Mouse (Mus musculus) midbrain, embryonic 16.5 days (tissue): ENCODE data around the gene Tpx2. TPM values are rescaled to one million over a fixed set of nuclear protein-coding genes. Genes with fewer than 3 reads are reported as not detected.
A peak's percentile ranks its signal among the peaks of the same experiment; 100 is the strongest.

ENCODE experiments used
- ATAC-seq: fragments of 200-750 bp; cut with Nextera tagmentation; 2 replicates; pipeline ENCODE4 v1.8.0; 2017; ENCODE audit warnings: moderate TSS enrichment
- H3K27ac ChIP-seq: fragments of 300-500 bp; sonication (generic); 2 replicates; pipeline ENCODE4 v1.5.1; 2014; ENCODE audit warnings: mild to moderate bottlenecking, low read length, mixed read lengths
- H3K27me3 ChIP-seq: fragments of 300-500 bp; sonication (generic); 2 replicates; pipeline ENCODE4 v1.6.1; 2014; ENCODE audit warnings: low read depth, low read length, mixed read lengths; ENCODE audit not compliant: control insufficient read depth, insufficient read depth
- H3K36me3 ChIP-seq: fragments of 300-500 bp; sonication (generic); 2 replicates; pipeline ENCODE4 v1.6.1; 2014; ENCODE audit warnings: mild to moderate bottlenecking, low read length, moderate library complexity, mixed read lengths; ENCODE audit not compliant: control insufficient read depth, insufficient read depth
- H3K4me1 ChIP-seq: fragments of 300-500 bp; sonication (generic); 2 replicates; pipeline ENCODE4 v1.6.1; 2014; ENCODE audit warnings: mild to moderate bottlenecking, low read length, mixed read lengths; ENCODE audit not compliant: control insufficient read depth, insufficient read depth
- H3K4me2 ChIP-seq: fragments of 300-500 bp; sonication (generic); 2 replicates; pipeline ENCODE4 v1.6.1; 2014; ENCODE audit warnings: mild to moderate bottlenecking, low read length, mixed read lengths
- H3K4me3 ChIP-seq: fragments of 300-500 bp; sonication (generic); 2 replicates; pipeline ENCODE4 v1.5.1; 2014; ENCODE audit warnings: low read depth, mild to moderate bottlenecking, low read length, moderate library complexity, mixed read lengths
- H3K9ac ChIP-seq: fragments of 300-500 bp; sonication (generic); 2 replicates; pipeline ENCODE4 v1.6.1; 2014; ENCODE audit warnings: low read depth, low read length, mixed read lengths
- H3K9me3 ChIP-seq: fragments of 300-500 bp; sonication (generic); replicated peaks from 2 replicates; pipeline ENCODE4 v1.6.1; 2014; ENCODE audit warnings: mild to moderate bottlenecking, low read length, mixed read lengths; ENCODE audit not compliant: control insufficient read depth, poor library complexity, severe bottlenecking
- WGBS: fragments of 180-500 bp; shearing (Covaris S2); extraction: QIAGEN DNeasy Blood & Tissue Kit; methylation state at CpG from one replicate; pipeline ENCODE4 v1.1.7; 2014; 5-methylcytosine and 5-hydroxymethylcytosine counted together
- polyA plus RNA-seq: library from polyadenylated mRNA; unstranded; fragments of >200 nt; fragmentation: Nextera tagmentation; extraction: Ambion mirVana; gene quantifications from 2 replicates; pipeline ENCODE4 v1.2.1, GENCODE M21; 2015

Gene Tpx2
- polyA plus RNA-seq, 1 experiment from 2014 or later: 10.5 TPM

DNA sequence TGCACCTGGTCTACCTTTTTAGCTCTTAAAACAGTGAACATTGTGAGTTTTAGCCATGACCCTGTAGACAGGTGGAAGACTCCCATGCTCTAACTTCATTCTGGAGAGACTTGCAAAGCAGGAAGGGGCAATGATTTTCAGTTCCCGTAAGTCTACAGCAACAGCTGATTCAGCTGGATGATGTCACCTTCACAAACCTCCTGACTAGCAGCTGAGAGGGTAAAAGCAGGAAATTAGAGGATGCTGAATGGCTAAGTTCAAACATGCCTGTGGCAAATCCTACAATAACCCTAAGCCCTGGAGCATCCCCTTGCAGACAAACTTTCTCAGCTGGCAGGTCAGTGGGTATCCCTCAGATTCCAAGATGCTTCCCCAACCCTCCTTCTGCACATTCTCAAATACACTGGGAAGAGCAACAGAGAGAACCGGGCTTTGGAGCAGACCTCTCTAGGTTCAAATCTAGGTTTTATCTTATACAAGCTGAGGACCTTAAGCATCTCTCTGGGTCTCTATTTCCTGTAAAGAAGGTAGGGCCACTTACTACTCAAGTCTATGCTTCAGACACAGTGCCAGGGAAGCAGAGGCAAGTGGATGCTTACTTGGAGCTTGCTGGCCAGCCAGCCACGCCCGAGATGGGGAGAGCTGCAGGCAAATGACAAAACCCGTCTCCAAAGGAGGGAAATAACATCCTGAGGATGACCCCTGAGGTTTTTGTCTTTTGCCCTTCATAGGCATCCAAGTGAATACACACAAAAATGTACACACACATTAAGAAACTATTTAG lies 37.4 kb upstream of the Tpx2 start:
- Histone ChIP-seq H3K9ac (no peak overlapping the region), H3K27me3 (no peaks in the 10 kb centered on the region), H3K9me3 (no peaks in the 10 kb centered on the region), H3K4me3 (no peak overlapping the region), H3K4me2 (no peak overlapping the region), H3K36me3 (no peaks in the 10 kb centered on the region), H3K27ac (no peak overlapping the region), H3K4me1 (no peaks in the 10 kb centered on the region; the same call in 1 of the 2 replicates)
- 89% methylated on average over 5 of the region's 5 CpGs for WGBS
- ATAC-seq: no peak

DNA sequence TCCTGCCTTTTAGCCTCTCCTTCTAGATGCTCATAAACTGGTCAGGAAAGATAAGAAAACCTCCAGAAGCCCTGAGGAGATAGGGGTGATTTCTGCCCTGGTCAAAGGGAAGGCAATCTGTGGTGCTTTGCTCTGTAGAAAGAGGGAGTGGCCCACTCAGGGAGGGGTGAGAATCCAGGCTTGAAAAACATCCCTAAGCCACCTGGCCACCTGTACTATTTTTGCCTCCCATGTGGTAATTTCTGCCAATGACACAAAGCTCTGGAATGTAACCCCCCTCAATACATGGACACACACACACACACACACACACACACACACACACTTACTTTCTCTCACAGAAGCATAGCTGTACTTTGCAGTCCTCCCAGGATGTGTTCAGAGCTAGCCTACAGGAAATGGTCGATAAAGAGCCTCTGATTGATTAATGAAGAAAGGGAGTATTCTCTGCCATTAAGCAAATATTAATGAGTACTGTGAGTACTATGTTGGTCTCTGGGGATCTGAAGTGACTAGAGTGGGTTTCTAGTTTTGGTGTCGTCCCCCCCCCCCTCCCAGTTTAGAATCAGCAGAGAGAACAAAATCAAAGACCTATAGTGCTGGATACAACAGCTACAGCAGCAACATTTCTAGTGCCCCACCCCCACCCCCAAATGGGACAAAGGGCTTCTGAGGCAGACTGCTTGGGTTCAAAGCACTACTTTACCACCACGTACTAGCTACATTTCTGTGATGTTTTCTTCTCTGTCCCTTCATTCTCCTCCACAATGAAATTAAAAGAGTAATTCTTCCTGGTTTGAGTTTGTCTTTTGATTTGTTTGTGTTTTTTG lies 36.2 kb upstream of the Tpx2 start:
- H3K9ac ChIP-seq: no peak overlapping the region
- H3K27ac ChIP-seq: no peak overlapping the region
- H3K27me3 ChIP-seq: no peaks in the 10 kb centered on the region
- no peak overlapping the region for H3K4me3 ChIP-seq
- no peak overlapping the region for H3K4me2 ChIP-seq
- 47% methylated on average over 3 of the region's 3 CpGs for WGBS
- H3K4me1 ChIP-seq: peaks cover 3% of the 10 kb centered on the region
- no peaks in the 10 kb centered on the region for H3K36me3 ChIP-seq
- ATAC-seq: no peak
- no peaks in the 10 kb centered on the region for H3K9me3 ChIP-seq

GRCm38 (mm10) chr2:152813232-152813631 lies 34.5 kb upstream of the Tpx2 start:
- Histone ChIP-seq H3K9me3 (no peaks in the 10 kb centered on the region), H3K4me3 (no peak overlapping the region), H3K4me2 (no peak overlapping the region), H3K9ac (no peak overlapping the region), H3K4me1 (peaks cover 18% of the 10 kb centered on the region), H3K27ac (no peak overlapping the region), H3K36me3 (no peaks in the 10 kb centered on the region), H3K27me3 (no peaks in the 10 kb centered on the region)
- WGBS: 95% methylated on average over 1 of the region's 1 CpGs
- no peak for ATAC-seq

GRCm38 (mm10) chr2:152814213-152814874 lies 33.4 kb upstream of the Tpx2 start:
- Histone ChIP-seq H3K27me3 (no peaks in the 10 kb centered on the region), H3K9ac (no peak overlapping the region), H3K27ac (no peak overlapping the region), H3K4me1 (peaks cover 19% of the 10 kb centered on the region), H3K4me2 (no peak overlapping the region), H3K9me3 (no peaks in the 10 kb centered on the region), H3K4me3 (no peak overlapping the region), H3K36me3 (no peaks in the 10 kb centered on the region)
- WGBS: 90% methylated on average over 6 of the region's 6 CpGs
- ATAC-seq: no peak

DNA sequence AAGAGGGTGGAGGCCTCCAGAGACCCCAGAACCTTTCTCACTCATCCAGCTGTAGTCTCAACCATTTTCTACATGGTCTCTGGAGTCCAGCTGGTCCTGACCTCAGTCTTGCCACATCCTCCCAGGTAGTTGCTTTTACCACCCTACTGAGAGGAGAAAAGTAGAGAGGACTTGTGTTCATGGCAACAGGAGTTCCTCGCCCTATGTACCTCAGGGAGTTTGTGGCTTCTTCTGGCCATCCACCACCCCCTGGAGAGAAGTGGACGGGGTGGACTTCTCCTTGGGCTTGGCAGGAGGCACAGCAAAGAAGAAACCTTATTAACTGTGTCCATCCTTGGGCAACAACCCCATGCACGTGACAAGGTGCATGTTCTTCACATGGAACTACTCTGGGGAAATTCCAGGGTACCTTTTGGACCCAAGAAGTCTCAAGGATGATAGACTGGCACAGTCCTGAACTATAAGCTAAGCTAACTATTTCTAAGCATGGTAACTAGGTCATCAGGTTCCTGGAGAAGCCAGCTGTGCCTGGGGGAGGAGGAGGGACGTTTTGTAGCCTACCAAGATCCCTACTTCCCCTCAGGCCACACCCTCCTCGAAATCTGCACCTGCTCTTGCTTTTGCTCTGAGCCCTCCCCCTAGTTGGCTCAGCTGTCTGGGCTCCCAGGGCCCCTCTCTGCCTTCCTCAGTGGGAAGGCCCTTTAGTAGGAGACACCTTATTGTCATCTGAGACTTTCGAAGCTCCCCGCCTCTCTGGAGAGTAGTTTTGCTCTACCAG lies 31.7 kb upstream of the Tpx2 start:
- no peaks in the 10 kb centered on the region for H3K27me3 ChIP-seq
- no peaks in the 10 kb centered on the region for H3K9me3 ChIP-seq
- no peak for ATAC-seq
- 70% methylated on average over 7 of the region's 7 CpGs for WGBS
- no peak overlapping the region for H3K27ac ChIP-seq
- no peak overlapping the region for H3K4me2 ChIP-seq
- peaks cover 30% of the 10 kb centered on the region for H3K4me1 ChIP-seq
- H3K9ac ChIP-seq: no peak overlapping the region
- no peak overlapping the region for H3K4me3 ChIP-seq
- no peaks in the 10 kb centered on the region for H3K36me3 ChIP-seq

DNA sequence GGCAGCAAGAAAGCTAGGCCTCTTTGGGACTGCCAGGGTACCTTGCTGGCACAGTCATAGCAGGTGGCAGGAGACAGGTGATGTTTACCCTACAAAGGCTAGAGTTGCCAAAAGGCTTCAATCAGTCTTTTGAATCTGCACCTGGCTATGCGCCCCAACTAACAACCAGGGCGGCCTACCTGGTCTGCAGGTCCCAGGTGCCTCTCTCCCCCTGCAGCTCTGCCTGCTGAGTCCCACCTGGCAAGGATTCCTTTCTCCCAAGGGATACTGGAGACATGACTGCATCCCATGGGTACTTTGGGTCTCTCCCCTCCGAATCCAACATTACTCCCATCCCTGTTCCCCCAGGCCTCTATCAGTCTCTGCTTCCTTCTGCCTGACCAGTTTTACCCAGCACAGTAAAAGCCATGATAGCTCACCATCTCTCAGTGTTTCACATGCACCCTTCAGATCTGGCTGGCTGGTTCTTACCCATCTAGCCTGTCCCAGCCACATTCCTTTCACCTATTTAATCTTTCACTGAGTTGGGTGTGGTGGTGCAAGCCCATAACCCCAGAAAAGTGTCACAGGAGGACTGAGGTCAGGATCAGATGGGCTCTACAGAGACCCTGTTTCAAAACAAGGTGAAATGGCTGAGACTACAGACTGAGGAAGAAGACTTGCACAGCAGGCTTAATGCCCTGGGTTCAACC lies 31.0 kb upstream of the Tpx2 start:
- WGBS: 89% methylated on average over 3 of the region's 3 CpGs
- Histone ChIP-seq H3K4me3 (no peak overlapping the region), H3K27ac (no peak overlapping the region), H3K27me3 (no peaks in the 10 kb centered on the region), H3K9ac (no peak overlapping the region), H3K36me3 (no peaks in the 10 kb centered on the region), H3K4me2 (no peak overlapping the region), H3K9me3 (no peaks in the 10 kb centered on the region), H3K4me1 (peaks cover 35% of the 10 kb centered on the region)
- ATAC-seq: no peak

GRCm38 (mm10) chr2:152817596-152818291 lies 30.0 kb upstream of the Tpx2 start:
- Histone ChIP-seq H3K27ac (no peak overlapping the region), H3K9ac (0 out of 2 replicates have a peak overlapping the region, but pooled peaks have one; percentile 15), H3K27me3 (no peaks in the 10 kb centered on the region), H3K36me3 (no peaks in the 10 kb centered on the region), H3K4me3 (no peak overlapping the region), H3K4me2 (no peak overlapping the region), H3K9me3 (no peaks in the 10 kb centered on the region), H3K4me1 (peaks cover 40% of the 10 kb centered on the region)
- WGBS: 43% methylated on average over 6 of the region's 6 CpGs
- 0 out of 2 replicates have a peak, but pooled peaks have one; percentile 40 for ATAC-seq

DNA sequence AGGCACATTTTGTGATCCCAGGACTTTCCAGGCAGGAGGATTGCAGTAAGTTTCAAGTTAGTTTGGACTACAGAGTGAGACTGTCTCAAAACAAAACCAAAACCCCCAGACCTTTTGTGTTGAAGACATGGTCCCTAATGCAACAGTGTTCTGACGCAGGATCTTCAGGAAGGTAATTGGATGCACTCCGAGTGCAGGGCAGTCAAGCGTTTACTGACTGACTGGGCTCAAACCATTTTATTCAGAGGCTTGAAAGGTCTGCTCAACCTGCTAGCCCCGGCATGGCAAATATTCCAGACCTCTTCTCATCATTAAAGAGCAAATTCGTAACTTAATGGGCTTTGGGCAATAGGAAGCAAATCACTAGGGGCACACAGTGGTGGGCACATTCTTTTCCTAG lies 29.1 kb upstream of the Tpx2 start:
- Histone ChIP-seq H3K9ac (no peak overlapping the region), H3K9me3 (no peaks in the 10 kb centered on the region), H3K4me2 (no peak overlapping the region), H3K36me3 (no peaks in the 10 kb centered on the region), H3K4me1 (peaks cover 40% of the 10 kb centered on the region), H3K4me3 (no peak overlapping the region), H3K27me3 (no peaks in the 10 kb centered on the region), H3K27ac (no peak overlapping the region)
- WGBS: 39% methylated on average over 5 of the region's 5 CpGs
- no peak for ATAC-seq
